Mouse (Mus musculus): ENCODE data around the gene Stx3. TPM values are rescaled to one million over a fixed set of nuclear protein-coding genes. Genes with fewer than 3 reads are reported as not detected.

The Stx3 gene
- 1 to 10 TPM; 1.4 to 2.7 TPM for total RNA-seq (2021)
- long read RNA-seq, experiment 1, partial matches to known transcripts, result 0 of 3 reads
- long read RNA-seq, experiment 1, other reads (novel, unspliced or antisense), result 0 of 3 reads
- long read RNA-seq, experiment 2, partial matches to known transcripts, result 0 of 3 reads
- long read RNA-seq, experiment 2, other reads (novel, unspliced or antisense), result 0 of 3 reads

- no peak for DNase-seq
- intact Hi-C loops (cut with DNase I), result loop anchor here (5.0 kb wide), 1 partner anchor 42 kb away; no protein-coding TSS in a partner anchor
Measured at GRCm38 (mm10) chr19:11819143-11819700, at the start of gene Stx3. TSS of gene Stx3 (minus strand) at chr19:11819403.

DNA sequence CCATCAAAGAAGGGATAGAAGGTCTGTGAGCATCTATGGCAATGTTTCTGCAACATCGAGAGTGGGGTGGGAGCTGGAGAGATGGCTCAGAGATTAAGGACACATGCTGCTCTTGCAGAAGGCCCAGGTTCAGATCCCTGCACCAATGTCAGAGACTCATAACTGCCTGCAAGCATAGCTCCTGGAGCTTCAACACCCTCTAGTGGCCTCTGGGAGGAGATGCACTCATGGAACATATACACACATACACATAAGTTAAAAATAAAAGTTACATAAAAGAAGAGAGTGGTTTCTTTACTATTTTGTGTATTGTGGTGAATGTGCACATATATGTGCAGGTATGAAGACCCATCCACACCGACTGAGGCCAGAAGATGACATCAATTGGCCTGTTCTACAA, 48.6 kb upstream of the Stx3 start:
- no peak for DNase-seq

DNA sequence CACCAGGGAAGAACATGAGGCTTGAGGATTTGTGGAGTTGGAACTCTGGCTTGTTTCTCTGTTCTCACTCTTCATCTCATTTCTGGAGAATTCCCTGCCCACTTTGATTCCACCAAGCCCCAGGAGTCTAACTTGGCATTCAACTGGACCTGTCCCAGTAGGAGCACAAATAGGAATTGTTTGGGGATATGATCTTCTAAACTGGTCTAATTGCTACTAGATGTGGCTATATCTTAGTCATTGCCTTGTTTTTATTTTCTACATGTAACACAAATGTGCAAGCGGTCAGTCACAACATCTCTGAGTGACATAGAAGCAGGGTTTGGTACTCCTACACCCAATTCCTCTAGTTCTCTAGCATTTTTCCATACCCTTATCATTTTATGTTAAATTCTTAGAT, 41.8 kb upstream of the Stx3 start, which contains the start of gene Olfr1418:
Gene Olfr1418 (minus strand): TSS at position 101 of the 400 bp plus-strand sequence.
- DNase-seq, result no peak
- intact Hi-C loops (cut with DNase I), result no loop called here

More for the DNA sequence above, 48.6 kb upstream of the Stx3 start:
- intact Hi-C loops (cut with DNase I), result no loop called here

DNA sequence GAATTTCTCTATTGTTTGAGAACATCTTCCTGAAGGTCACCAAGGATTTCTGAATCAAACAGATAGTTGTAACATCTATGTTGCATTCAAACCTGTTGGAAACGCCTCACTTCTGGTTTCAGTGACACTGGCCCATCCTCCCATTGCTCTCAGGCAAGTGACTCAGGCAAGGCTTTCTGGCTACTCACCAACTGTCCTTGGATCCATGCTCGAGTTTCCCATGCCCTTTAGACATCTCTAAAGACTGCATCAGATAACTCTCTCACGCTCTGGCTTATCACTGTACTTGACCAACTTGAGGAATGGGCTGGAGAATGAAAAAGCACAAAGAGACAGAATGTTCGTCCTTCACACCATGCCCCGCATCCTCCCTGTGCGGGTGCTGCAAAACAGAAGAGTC, 37.3 kb upstream of the Stx3 start:
- no peak for DNase-seq
- intact Hi-C loops (cut with DNase I), result no loop called here

DNA sequence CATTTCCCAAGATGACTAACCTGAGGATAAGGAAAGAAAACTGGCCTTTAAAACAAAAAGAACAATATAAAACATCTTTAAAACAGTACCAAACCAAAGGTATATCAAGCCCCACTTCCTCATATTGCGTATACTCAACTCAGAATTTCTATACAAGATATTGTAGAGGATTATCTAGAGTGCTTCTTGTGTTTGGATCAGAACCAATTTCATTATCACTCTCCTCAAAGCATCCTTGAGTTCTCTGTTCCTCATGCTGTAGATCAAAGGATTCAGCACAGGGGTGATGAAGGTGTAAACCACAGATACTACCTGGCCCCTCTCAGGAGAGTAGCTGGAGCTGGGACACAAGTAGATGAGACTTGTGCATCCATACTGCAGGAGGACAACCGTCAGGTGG, 35.6 kb upstream of the Stx3 start:
- intact Hi-C loops (cut with DNase I), result no loop called here
- no peak for DNase-seq

- intact Hi-C loops (cut with DNase I), result no loop called here
- no peak for DNase-seq
Measured at GRCm38 (mm10) chr19:11852652-11853051, 33.4 kb upstream of the Stx3 start.

DNA sequence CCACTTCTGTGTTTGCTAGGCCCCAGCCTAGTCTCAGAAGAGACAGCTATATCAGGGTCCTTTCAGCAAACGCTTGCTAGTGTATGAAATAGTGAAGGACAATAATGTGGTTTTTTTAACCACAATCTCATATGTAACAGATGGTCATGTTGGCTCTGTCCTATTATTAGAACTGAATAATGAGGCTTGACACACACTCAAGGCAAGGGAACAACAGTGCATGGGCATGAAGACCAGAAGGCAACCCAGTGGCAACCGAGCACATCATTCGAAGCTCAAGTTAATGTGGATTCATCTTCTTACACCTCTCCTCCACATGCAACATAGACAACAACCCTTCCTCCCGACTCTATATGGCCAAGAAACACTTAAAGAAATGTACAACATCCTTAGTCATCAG, 27.1 kb upstream of the Stx3 start:
- intact Hi-C loops (cut with DNase I), result no loop called here
- no peak for DNase-seq

DNA sequence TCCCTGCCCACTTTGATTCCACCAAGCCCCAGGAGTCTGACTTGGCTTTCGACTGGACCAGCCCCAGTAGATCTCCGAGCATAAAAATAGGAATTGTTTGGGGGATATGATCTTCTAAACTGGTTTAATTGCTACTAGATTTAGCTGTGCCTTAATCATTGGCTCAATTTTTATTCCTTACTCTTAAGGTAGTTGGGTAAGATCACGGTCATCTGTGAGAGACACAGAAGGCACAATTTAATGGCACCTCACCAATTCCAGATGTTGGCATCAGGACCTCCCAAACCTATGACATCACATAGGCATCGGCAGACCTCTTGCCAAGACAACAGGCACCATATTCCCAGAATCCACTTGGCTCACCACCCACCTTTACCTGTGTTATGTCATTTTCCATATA, 19.9 kb upstream of the Stx3 start, which contains the start of gene Olfr1417:
Gene Olfr1417 (minus strand): TSS at position 101 of the 400 bp plus-strand sequence.
- intact Hi-C loops (cut with DNase I), result no loop called here
- DNase-seq, result no peak

DNA sequence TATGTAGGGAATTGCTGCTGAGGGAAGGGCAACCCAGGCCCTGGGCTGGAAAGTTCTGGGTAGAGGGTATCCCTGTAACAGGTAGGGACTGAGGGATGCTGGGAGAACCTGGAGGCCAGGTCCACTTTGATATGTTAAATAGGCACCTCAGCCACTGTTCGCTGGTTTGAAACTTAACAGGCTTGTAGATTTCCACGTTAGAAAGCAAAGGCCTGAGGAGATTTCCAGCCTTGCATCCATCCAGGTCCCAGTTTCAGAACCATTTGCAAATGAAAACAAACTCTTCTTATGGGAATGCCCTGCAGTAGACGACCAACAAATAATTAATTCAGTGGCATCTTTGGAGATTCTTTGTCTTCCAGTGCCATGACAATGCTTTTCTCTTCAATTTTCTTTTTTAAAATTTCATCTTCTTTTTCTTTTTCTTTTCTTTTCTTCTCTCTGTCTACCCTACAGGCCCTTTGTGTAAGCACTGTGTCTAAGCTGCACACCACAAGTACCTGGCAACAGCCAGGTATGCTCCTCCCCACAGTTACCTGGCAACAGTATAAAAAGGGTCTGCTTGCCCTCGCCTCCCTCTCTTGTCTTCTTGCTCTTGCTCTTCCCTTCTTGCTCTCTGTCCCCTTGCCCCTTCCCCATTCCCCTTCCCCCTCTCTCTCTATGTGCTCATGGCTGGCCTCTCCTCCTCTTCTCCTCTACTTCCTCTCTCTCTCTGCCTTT, 4.3 kb upstream of the Stx3 start:
- no peak for DNase-seq
- intact Hi-C loops (cut with DNase I), result no loop called here

- intact Hi-C loops (cut with DNase I), result no loop called here
Measured at GRCm38 (mm10) chr19:11820211-11820610, 1.0 kb upstream of the Stx3 start.

GRCm38 (mm10) chr19:11819800-11820199, 597 bp upstream of the Stx3 start:
- peak; percentile 59 to 73 for DNase-seq
- intact Hi-C loops (cut with DNase I), result loop anchor here (5.0 kb wide), 1 partner anchor 42 kb away; no protein-coding TSS in a partner anchor

More at GRCm38 (mm10) chr19:11820211-11820610, 1.0 kb upstream of the Stx3 start:
- DNase-seq, result no peak

DNA sequence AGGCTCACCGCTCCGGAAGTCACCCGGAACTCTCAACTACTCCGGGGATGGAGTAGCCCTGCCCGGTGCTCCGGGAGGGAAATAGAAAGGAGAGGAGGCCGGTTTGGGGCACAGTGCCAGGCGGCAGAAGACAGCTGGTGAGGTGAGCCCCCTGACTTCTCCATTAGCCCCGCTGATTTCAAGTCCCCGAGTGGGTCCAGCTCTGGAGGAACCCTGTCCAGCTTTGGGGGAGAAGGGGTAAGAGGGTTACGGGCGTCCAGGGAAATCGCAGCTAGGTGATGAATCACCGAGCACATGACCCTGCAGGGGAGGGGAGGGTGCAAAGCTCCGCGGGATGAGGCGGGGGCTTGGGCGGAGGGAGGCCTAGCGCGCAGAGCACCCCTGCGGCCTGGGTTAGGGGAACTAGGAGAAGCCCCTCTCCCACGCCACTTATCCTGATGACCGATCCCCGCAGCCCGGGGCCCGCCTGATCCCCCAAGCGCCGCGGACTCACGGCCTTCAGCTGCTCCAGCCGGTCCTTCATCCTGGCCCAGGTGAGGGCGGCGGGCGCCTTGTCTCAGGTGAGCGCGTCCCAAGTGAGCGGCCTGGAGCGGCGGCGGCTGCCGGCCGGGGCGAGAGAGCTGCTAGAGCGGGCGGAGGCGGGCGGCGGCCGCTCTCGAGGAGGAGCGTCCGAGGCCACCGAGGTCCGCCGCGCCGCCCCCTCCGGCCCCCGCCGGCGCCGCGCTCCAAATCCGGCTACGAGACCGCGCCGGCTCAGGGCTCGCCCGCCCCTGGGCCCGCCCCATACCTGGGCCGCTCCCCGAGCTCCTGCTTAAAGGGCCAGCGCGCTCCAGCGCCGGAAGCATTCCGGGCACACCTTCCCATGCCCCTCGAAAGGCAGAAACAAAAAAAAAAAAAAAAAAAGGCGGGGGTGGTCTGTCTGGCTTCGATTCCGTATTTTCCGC, 732 bp downstream of the Stx3 start:
- intact Hi-C loops (cut with DNase I), result loop anchor here (5.0 kb wide), 1 partner anchor 41 kb away; no protein-coding TSS in a partner anchor
- DNase-seq, result peak; percentile 28 to 32

- intact Hi-C loops (cut with DNase I), result loop anchor here (5.0 kb wide), 1 partner anchor 40 kb away; no protein-coding TSS in a partner anchor
- DNase-seq, result no peak
Measured at GRCm38 (mm10) chr19:11817586-11817985, 1.6 kb downstream of the Stx3 start.

DNA sequence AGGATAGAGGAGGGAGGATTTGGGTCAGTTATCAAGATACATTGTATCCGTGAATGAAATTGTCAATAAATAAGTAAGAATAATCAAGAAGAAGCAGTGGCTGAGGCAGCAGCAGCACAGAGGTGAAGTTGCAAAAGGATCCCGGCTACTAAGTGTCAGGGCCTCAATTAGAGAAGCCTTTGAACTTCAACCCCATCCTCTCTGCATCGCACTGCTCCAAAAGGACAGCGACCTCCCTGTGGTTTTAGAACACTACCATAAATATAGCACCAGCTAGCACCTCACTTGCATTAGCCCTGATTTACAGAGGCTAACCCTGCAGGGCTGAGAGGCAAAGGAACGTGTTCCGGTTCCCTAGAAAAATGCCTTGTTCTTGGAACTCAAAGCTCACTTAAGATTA, 2.5 kb downstream of the Stx3 start:
- DNase-seq, result no peak
- intact Hi-C loops (cut with DNase I), result loop anchor here (5.0 kb wide), 1 partner anchor 39 kb away; no protein-coding TSS in a partner anchor

GRCm38 (mm10) chr19:11814742-11815333, 4.4 kb downstream of the Stx3 start:
- intact Hi-C loops (cut with DNase I), result loop anchor here (5.0 kb wide), 1 partner anchor 38 kb away; no protein-coding TSS in a partner anchor
- DNase-seq, result no peak

DNA sequence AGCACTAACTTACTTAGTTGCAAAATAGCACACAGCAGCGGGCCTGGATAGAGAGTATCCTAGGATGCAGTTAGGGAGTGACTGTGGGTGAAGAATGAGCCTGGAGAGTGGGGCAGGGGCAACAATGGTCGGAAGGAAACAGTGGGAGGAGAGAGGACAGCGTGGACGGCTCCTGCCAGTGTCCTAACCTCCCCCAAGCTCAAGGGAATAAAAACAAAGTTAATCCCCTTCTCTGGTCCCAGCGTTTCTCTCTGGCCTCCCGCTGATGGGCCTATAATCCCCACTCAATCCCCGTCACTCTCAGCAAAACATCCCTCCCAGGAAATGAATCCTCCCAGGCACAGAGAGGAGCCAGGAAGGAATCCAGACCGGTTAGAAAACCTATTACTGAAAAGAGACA, 5.6 kb downstream of the Stx3 start:
- intact Hi-C loops (cut with DNase I), result no loop called here
- DNase-seq, result no peak

DNA sequence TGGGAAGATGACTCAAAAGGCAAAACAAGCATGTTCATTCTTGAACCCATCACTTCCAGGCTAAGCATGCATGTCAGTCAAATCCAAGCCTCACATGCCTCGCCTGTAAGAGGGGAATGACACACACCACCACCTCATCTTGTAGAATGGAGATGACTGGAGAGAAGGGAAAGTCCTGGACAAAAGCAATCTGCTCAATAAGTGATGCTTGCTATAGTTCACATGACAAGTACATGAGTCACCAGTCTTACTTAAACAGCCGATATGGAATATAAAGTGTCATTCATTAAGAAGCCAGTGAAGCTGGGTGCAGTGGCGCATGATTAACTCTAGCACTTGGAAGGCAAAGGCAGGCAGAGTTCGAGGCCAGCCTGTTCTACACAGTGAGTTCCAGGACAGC, 6.1 kb downstream of the Stx3 start:
- intact Hi-C loops (cut with DNase I), result no loop called here

GRCm38 (mm10) chr19:11811688-11812365, 7.4 kb downstream of the Stx3 start:
- intact Hi-C loops (cut with DNase I), result no loop called here
- no peak for DNase-seq

More for the DNA sequence above, 6.1 kb downstream of the Stx3 start:
- no peak for DNase-seq

DNA sequence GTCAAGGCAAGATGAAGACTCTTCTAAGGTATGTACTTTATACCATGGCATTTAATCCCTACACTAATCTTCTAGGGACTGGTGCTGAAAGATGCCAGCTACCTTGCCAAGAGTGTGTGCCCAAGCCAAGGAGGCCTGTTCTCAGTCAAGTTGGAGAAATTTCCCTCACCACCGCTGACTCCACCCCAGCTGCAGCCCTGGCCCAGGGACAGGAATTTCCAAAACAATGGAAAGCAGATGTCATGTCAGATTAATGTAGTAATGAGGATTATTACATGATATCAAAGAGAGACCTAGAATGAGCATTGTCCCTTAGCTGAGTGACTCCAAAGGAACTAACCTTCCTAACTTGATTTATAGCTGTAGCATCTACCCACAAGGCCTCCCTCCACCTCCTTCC, 8.3 kb downstream of the Stx3 start:
- intact Hi-C loops (cut with DNase I), result no loop called here
- DNase-seq, result no peak

Data from gastrocnemius, postnatal 36 days (tissue).